Mouse (Mus musculus) retina, postnatal 1 day (tissue): Measurements from ENCODE around the gene T2.

Experiments used
- DNase-seq: peaks from one replicate; pipeline ENCODE4 v3.0.0-alpha.2; 2012

The T2 gene

GRCm38 (mm10) chr17:8420739-8421138, 64.9 kb downstream of the T2 start:
- no peak for DNase-seq

- no peak for DNase-seq
Observed at GRCm38 (mm10) chr17:8421517-8421916, 65.7 kb downstream of the T2 start.

- DNase-seq: peak; percentile 64
Observed at GRCm38 (mm10) chr17:8423283-8423682, 67.5 kb downstream of the T2 start.

GRCm38 (mm10) chr17:8429436-8429835, 73.6 kb downstream of the T2 start:
- DNase-seq: no peak

GRCm38 (mm10) chr17:8429896-8430295, 74.1 kb downstream of the T2 start:
- no peak for DNase-seq

GRCm38 (mm10) chr17:8432179-8432800, 76.5 kb downstream of the T2 start:
- DNase-seq: no peak

GRCm38 (mm10) chr17:8433121-8433977, 77.6 kb downstream of the T2 start:
- DNase-seq: no peak

GRCm38 (mm10) chr17:8433978-8434960, 78.5 kb downstream of the T2 start, which contains the start of gene T:
T (plus strand) TSS chr17:8434423.
- no peak for DNase-seq

GRCm38 (mm10) chr17:8436184-8436583, 80.4 kb downstream of the T2 start:
- no peak for DNase-seq

- DNase-seq: no peak
Observed at GRCm38 (mm10) chr17:8444062-8444461, 88.3 kb downstream of the T2 start.

- no peak for DNase-seq
Observed at GRCm38 (mm10) chr17:8447676-8448192, 91.9 kb downstream of the T2 start.

GRCm38 (mm10) chr17:8448324-8448723, 92.5 kb downstream of the T2 start:
- DNase-seq: no peak

GRCm38 (mm10) chr17:8455196-8455595, 99.4 kb downstream of the T2 start:
- peak; percentile 36 for DNase-seq

- DNase-seq: peak; percentile 52
Observed at GRCm38 (mm10) chr17:8455601-8456000, 99.8 kb downstream of the T2 start.

GRCm38 (mm10) chr17:8456856-8457460, 101.2 kb downstream of the T2 start:
- no peak for DNase-seq

- peak; percentile 58 for DNase-seq
Observed at GRCm38 (mm10) chr17:8461568-8461967, 105.8 kb downstream of the T2 start.

- DNase-seq: peak; percentile 85
Observed at GRCm38 (mm10) chr17:8463482-8464128, 107.8 kb downstream of the T2 start.

- DNase-seq: no peak
Observed at GRCm38 (mm10) chr17:8467771-8468170, 112.0 kb downstream of the T2 start.

GRCm38 (mm10) chr17:8468716-8469344, 113.0 kb downstream of the T2 start:
- peak; percentile 86 for DNase-seq
